Mouse (Mus musculus) liver, adult 2 months (tissue): ENCODE results near the gene Maml1.

Experiments used
- CTCF ChIP-seq: fragments of 200-500 bp; IDR thresholded peaks from 2 replicates; pipeline ENCODE4 v1.5.1; 2011; ENCODE audit warnings: low read depth, low read length, control low read depth
- POLR2A ChIP-seq: fragments of 200-500 bp; IDR thresholded peaks from 2 replicates; pipeline ENCODE4 v1.6.1; 2011; ENCODE audit warnings: low read length, control low read depth; ENCODE audit not compliant: insufficient read depth; ENCODE audit errors: extremely low read depth

DNA sequence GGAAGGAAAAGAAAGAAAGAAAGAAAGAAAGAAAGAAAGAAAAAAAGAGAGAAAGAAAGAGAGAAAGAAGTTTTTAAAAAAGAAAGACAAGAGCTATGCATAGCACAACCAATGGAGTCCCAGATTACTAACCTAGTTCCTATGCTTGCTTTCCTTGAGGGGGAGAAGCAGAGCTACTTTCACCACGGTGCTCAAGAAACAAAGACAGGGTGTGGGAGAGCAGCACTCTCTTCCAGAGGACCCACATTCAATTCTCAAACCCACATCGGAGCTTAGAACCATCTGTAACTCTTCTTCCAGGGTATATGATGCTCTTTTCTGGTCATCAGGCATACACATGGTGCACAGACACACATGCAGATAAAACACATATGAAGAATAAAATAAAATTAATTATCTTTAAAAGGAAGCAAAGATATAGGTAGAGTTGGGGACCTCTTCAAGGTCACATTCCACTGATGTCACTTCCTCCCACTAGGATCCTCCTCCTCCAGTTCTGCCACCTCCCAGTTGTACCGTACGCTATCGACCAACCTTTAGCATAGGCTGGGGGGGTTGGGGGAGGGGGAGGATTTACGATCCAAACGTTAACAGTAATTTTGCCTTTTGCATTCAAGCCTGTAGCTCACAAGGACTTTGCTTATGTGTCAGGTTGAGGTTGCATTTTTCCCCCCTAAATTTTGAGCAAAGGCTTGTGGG is 43.5 kb downstream of the Maml1 start:
- TF ChIP-seq CTCF (no peak), POLR2A (no peak)
